Mouse (Mus musculus): ENCODE results near the gene Pknox1. TPM values are rescaled to one million over a fixed set of nuclear protein-coding genes. Genes with fewer than 3 reads are reported as not detected.

The Pknox1 gene
- polyA plus RNA-seq (2015; fragmentation: Nextera tagmentation; extraction: Ambion mirVana): 10.3 and 11.0 TPM in 2 replicates

GRCm38 (mm10) chr17:31564015-31564857 lies at the start of gene Pknox1:
TSS of gene Pknox1 (plus strand) at chr17:31564734.
- Histone ChIP-seq H3K4me2 (ENCODE audit: low read depth, low read length) (peak within 1 kb of the TSS; percentile 92), H3K27me3 (ENCODE audit: control insufficient read depth, insufficient read depth, low read depth, low read length) (no peaks in the 10 kb centered on the region), H3K9ac (ENCODE audit: low read depth, low read length) (peak within 1 kb of the TSS; percentile 93), H3K4me1 (ENCODE audit: control insufficient read depth, low read depth, low read length) (peaks cover 34% of the 10 kb centered on the region), H3K4me3 (ENCODE audit: low read depth, low read length) (peak within 1 kb of the TSS; percentile 89), H3K27ac (ENCODE audit: low read length) (peak within 1 kb of the TSS; percentile 96), H3K9me3 (replicated peaks; ENCODE audit: control insufficient read depth, low read length) (no peaks in the 10 kb centered on the region), H3K36me3 (ENCODE audit: control insufficient read depth, insufficient read depth) (no peaks in the 10 kb centered on the region)
- ATAC-seq (ENCODE audit: low read depth): peak; percentile 88
- WGBS (ENCODE audit: insufficient replicate concordance): under 1% methylated on average over 45 of the region's 72 CpGs

- peak; percentile 17 for ATAC-seq (ENCODE audit: low read depth)
- Histone ChIP-seq H3K4me1 (ENCODE audit: control insufficient read depth, low read depth, low read length) (peaks cover 13% of the 10 kb centered on the region), H3K27me3 (ENCODE audit: control insufficient read depth, insufficient read depth, low read depth, low read length) (no peaks in the 10 kb centered on the region), H3K4me2 (ENCODE audit: low read depth, low read length) (peak overlapping the region; percentile 86), H3K4me3 (ENCODE audit: low read depth, low read length) (peak overlapping the region; percentile 81), H3K9me3 (replicated peaks; ENCODE audit: control insufficient read depth, low read length) (no peaks in the 10 kb centered on the region), H3K27ac (ENCODE audit: low read length) (peak overlapping the region; percentile 69; the same call in 1 of the 2 replicates), H3K36me3 (ENCODE audit: control insufficient read depth, insufficient read depth) (no peaks in the 10 kb centered on the region), H3K9ac (ENCODE audit: low read depth, low read length) (peak overlapping the region; percentile 22; the same call in 1 of the 2 replicates)
- WGBS (ENCODE audit: insufficient replicate concordance): 2% methylated on average over 7 of the region's 7 CpGs
Measured at GRCm38 (mm10) chr17:31519344-31519945, 45.1 kb upstream of the Pknox1 start.

DNA sequence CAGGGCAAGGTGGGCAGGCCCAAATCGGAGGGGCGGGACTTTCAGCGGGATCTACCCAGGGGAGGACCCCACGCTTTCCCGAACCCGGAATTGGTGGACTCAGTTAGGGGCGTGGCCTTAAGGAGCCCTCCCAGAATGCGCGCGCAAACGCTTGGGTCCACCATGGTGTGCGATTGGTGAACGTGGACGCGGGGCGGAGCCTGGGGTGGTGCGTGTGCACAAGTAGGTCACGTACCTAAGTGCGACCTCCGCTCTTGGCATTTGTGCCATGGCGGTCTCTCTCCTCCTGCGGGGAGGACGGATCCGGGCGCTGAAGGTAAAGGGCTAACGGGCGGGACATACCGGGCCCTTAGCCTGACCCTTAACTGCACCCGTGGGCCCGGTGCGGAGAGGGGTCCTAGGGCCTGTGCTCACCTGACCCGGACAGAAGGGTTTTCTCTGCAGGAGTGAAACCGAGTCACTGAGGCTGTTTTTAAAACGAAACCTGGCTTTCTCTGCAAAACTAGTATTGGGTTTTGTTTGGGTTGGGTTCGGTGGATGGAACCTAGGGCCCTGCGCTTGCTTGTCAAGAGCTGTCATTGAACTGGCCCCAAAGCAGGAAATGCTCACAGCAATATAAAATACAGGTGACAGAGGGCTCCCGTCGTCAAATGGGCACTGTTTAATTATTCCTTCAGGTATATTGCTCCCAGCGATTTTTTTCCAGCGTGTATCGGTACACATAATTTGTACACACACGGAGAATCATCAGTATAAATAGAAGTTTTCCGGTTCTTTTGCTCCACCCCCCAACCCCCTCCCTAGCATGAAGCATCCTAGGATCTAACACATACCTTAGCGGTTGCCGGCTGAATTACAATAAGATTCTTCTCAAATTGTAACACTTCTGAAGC lies 44.3 kb upstream of the Pknox1 start, which contains the start of the genes Wdr4 and Ndufv3:
Gene Wdr4, minus strand, starts transcription at position 35 of the 893 bp plus-strand sequence.
Gene Ndufv3, plus strand, starts transcription at position 170 of the 893 bp plus-strand sequence.
- peak within 1 kb of the TSS; percentile 69 for H3K27ac ChIP-seq (ENCODE audit: low read length)
- no peaks in the 10 kb centered on the region for H3K9me3 ChIP-seq (replicated peaks; ENCODE audit: control insufficient read depth, low read length)
- peak within 1 kb of the TSS; percentile 86 for H3K4me2 ChIP-seq (ENCODE audit: low read depth, low read length)
- peak within 1 kb of the TSS; percentile 81 for H3K4me3 ChIP-seq (ENCODE audit: low read depth, low read length)
- no peaks in the 10 kb centered on the region for H3K36me3 ChIP-seq (ENCODE audit: control insufficient read depth, insufficient read depth)
- H3K9ac ChIP-seq (ENCODE audit: low read depth, low read length): peak within 1 kb of the TSS; percentile 77
- ATAC-seq (ENCODE audit: low read depth): peak; percentile 96
- H3K27me3 ChIP-seq (ENCODE audit: control insufficient read depth, insufficient read depth, low read depth, low read length): no peaks in the 10 kb centered on the region
- peaks cover 13% of the 10 kb centered on the region for H3K4me1 ChIP-seq (ENCODE audit: control insufficient read depth, low read depth, low read length)
- WGBS (ENCODE audit: insufficient replicate concordance): under 1% methylated on average over 41 of the region's 45 CpGs

DNA sequence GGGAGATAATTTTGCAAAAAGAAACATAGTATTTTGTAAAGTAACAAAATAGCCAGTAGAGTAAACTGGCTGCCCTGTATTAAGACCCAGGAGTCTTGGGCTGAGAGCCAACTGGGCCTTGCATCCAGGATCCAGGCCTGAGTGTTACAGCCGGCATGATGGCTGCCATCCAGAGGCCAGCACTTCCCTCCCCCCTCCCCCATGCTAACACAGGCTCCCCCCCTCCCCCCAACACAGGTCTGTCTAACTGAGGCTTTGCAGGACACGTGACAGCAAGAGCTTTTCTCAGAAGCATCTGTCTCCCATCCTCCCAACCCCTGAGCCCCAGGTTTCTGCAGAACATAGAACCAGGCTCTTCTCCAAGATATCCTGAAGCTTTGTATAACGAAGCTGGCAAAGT lies 43.6 kb upstream of the Pknox1 start:
- Histone ChIP-seq H3K4me2 (ENCODE audit: low read depth, low read length) (peak overlapping the region; percentile 86), H3K27me3 (ENCODE audit: control insufficient read depth, insufficient read depth, low read depth, low read length) (no peaks in the 10 kb centered on the region), H3K9me3 (replicated peaks; ENCODE audit: control insufficient read depth, low read length) (no peaks in the 10 kb centered on the region), H3K27ac (ENCODE audit: low read length) (no peak overlapping the region), H3K4me1 (ENCODE audit: control insufficient read depth, low read depth, low read length) (peaks cover 13% of the 10 kb centered on the region), H3K36me3 (ENCODE audit: control insufficient read depth, insufficient read depth) (no peaks in the 10 kb centered on the region), H3K9ac (ENCODE audit: low read depth, low read length) (peak overlapping the region; percentile 77; the same call in 1 of the 2 replicates), H3K4me3 (ENCODE audit: low read depth, low read length) (peak overlapping the region; percentile 81)
- WGBS (ENCODE audit: insufficient replicate concordance): 27% methylated on average over 3 of the region's 3 CpGs
- ATAC-seq (ENCODE audit: low read depth): no peak

DNA sequence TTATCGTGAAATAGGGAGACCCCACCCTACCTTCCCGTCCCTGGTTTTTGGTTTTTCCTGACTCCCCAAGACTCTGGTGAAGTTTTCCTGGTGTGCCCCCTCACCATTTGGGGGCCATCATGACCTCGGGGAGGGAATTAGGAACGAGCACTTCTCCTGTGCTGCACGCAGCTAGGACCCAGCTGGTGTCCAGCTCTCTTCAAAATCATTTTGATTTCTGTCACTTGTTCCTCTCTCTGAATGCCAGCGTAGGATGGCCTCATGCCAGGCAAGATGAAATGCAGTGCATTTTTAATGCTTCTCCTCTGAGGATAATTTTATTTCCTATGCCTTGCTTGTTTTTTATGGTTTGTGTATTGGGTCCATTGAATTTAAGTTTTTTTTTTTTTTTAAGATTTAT lies 42.6 kb upstream of the Pknox1 start:
- H3K9me3 ChIP-seq (replicated peaks; ENCODE audit: control insufficient read depth, low read length): no peaks in the 10 kb centered on the region
- H3K27me3 ChIP-seq (ENCODE audit: control insufficient read depth, insufficient read depth, low read depth, low read length): no peaks in the 10 kb centered on the region
- ATAC-seq (ENCODE audit: low read depth): no peak
- H3K36me3 ChIP-seq (ENCODE audit: control insufficient read depth, insufficient read depth): peaks cover 2% of the 10 kb centered on the region
- H3K4me1 ChIP-seq (ENCODE audit: control insufficient read depth, low read depth, low read length): peaks cover 13% of the 10 kb centered on the region
- WGBS (ENCODE audit: insufficient replicate concordance): 80% methylated on average over 6 of the region's 6 CpGs
- H3K27ac ChIP-seq (ENCODE audit: low read length): no peak overlapping the region
- no peak overlapping the region for H3K4me2 ChIP-seq (ENCODE audit: low read depth, low read length)
- H3K4me3 ChIP-seq (ENCODE audit: low read depth, low read length): no peak overlapping the region
- H3K9ac ChIP-seq (ENCODE audit: low read depth, low read length): no peak overlapping the region

DNA sequence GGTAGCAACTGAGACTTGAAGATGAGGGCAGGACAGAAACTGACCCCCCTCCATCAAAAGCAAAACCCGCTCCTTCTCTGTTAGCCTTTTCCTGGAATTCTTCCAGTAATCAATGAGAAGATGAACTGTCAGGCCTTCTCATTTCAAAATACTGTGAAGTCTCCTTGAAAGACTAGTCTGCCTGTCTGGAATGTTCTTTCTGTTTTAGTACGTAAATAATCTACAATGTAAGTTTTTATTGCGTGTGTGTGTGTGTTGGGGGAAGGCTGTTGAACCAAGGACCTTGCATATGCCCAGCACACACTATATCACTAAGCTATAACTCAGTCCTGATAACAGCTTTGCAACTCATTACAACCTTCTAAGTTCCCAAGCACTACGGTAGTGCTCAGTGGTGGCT lies 39.4 kb upstream of the Pknox1 start:
- Histone ChIP-seq H3K4me3 (ENCODE audit: low read depth, low read length) (no peak overlapping the region), H3K4me1 (ENCODE audit: control insufficient read depth, low read depth, low read length) (peaks cover 10% of the 10 kb centered on the region), H3K4me2 (ENCODE audit: low read depth, low read length) (no peak overlapping the region), H3K9me3 (replicated peaks; ENCODE audit: control insufficient read depth, low read length) (no peaks in the 10 kb centered on the region), H3K9ac (ENCODE audit: low read depth, low read length) (no peak overlapping the region), H3K27ac (ENCODE audit: low read length) (no peak overlapping the region), H3K27me3 (ENCODE audit: control insufficient read depth, insufficient read depth, low read depth, low read length) (no peaks in the 10 kb centered on the region), H3K36me3 (ENCODE audit: control insufficient read depth, insufficient read depth) (peaks cover 17% of the 10 kb centered on the region)
- WGBS (ENCODE audit: insufficient replicate concordance): 83% methylated on average over 4 of the region's 4 CpGs
- no peak for ATAC-seq (ENCODE audit: low read depth)

GRCm38 (mm10) chr17:31525816-31526215 lies 38.7 kb upstream of the Pknox1 start:
- peaks cover 22% of the 10 kb centered on the region for H3K36me3 ChIP-seq (ENCODE audit: control insufficient read depth, insufficient read depth)
- no peak overlapping the region for H3K9ac ChIP-seq (ENCODE audit: low read depth, low read length)
- no peak for ATAC-seq (ENCODE audit: low read depth)
- H3K27me3 ChIP-seq (ENCODE audit: control insufficient read depth, insufficient read depth, low read depth, low read length): no peaks in the 10 kb centered on the region
- no peak overlapping the region for H3K4me2 ChIP-seq (ENCODE audit: low read depth, low read length)
- no peak overlapping the region for H3K4me3 ChIP-seq (ENCODE audit: low read depth, low read length)
- no peak overlapping the region for H3K27ac ChIP-seq (ENCODE audit: low read length)
- H3K9me3 ChIP-seq (replicated peaks; ENCODE audit: control insufficient read depth, low read length): no peaks in the 10 kb centered on the region
- WGBS (ENCODE audit: insufficient replicate concordance): 96% methylated on average over 3 of the region's 3 CpGs
- H3K4me1 ChIP-seq (ENCODE audit: control insufficient read depth, low read depth, low read length): peaks cover 6% of the 10 kb centered on the region

DNA sequence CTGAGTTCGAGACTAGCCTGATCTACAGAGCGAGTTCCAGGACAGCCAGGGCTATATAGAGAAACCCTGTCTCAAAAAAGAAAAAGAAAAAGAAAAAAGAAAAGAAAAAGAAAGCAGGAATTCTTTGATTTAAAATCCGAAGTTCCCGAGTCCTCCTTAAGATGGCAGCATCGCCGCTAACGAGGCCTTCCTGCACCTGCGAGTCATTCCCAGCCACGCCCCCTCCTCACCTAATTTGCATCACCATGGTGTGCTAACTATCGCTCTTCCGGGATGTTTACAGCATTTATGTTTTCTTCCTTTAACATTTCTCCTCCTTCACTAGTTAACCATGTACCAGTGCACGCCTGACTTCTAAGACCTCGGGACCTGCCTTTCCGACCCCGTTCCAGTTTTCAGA lies 35.2 kb upstream of the Pknox1 start:
- ATAC-seq (ENCODE audit: low read depth): no peak
- Histone ChIP-seq H3K36me3 (ENCODE audit: control insufficient read depth, insufficient read depth) (peaks cover 32% of the 10 kb centered on the region), H3K9ac (ENCODE audit: low read depth, low read length) (no peak overlapping the region), H3K9me3 (replicated peaks; ENCODE audit: control insufficient read depth, low read length) (no peaks in the 10 kb centered on the region), H3K4me2 (ENCODE audit: low read depth, low read length) (no peak overlapping the region), H3K27ac (ENCODE audit: low read length) (no peak overlapping the region), H3K27me3 (ENCODE audit: control insufficient read depth, insufficient read depth, low read depth, low read length) (no peaks in the 10 kb centered on the region), H3K4me3 (ENCODE audit: low read depth, low read length) (no peak overlapping the region), H3K4me1 (ENCODE audit: control insufficient read depth, low read depth, low read length) (no peaks in the 10 kb centered on the region)
- WGBS (ENCODE audit: insufficient replicate concordance): 59% methylated on average over 15 of the region's 15 CpGs

Data from liver, embryonic 16.5 days (tissue).